Mouse (Mus musculus): ENCODE measurements around the gene Kdm5b.

DNA sequence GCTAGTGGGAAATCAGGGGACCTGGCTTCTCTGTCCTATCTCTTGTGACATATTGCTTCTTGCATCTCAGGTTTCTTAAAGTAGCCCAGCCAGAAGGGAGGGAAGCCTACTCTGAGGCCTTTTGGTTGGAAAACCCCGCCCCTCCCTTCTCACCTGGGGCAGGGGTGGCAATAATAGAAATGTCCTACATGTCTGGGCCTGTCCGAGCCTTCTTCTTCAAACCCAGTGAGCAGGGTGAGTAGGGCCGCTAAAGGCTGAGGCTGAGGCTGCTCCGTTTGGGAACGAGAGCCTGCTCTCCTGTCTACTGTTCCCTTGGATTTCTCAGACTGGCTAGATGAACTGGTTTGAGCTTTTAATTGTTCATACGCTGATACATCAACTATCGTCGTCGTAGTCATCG is 19.4 kb upstream of the Kdm5b start:
- no peak for TF ChIP-seq CTCF (IDR thresholded peaks at IDR 0.05; ENCODE audit: control insufficient read depth, insufficient read depth, low read length)
- TF ChIP-seq POLR2A (IDR thresholded peaks at IDR 0.05; ENCODE audit: borderline replicate concordance, control insufficient read depth, low read depth, low read length): no peak

Data from bone marrow, adult 2 months (tissue).